Mouse (Mus musculus): ENCODE measurements at regions not wholly inside any gene's neighbourhood (a gene's known extent, or its start where the extent isn't known, plus 50 kb on each side); places are given as distances from the start of the nearest gene placed in this dataset.

- DNase-seq (ENCODE audit: low spot score) = no peak
Measured at GRCm38 (mm10) chr16:87783561-87784304, 85.0 kb downstream of the Bach1 start.

GRCm38 (mm10) chr16:87784405-87784994 lies 85.8 kb downstream of the Bach1 start:
- DNase-seq (ENCODE audit: low spot score) = no peak

GRCm38 (mm10) chr16:87789539-87789938 lies 90.8 kb downstream of the Bach1 start:
- no peak for DNase-seq (ENCODE audit: low spot score)

- DNase-seq (ENCODE audit: low spot score) = no peak
Measured at GRCm38 (mm10) chr16:87789957-87790356, 91.2 kb downstream of the Bach1 start.

- no peak for DNase-seq (ENCODE audit: low spot score)
Measured at GRCm38 (mm10) chr16:87796514-87797248, 97.9 kb downstream of the Bach1 start.

GRCm38 (mm10) chr16:87802317-87802716 lies 103.6 kb downstream of the Bach1 start:
- DNase-seq (ENCODE audit: low spot score) = no peak

- DNase-seq (ENCODE audit: low spot score) = no peak
Measured at GRCm38 (mm10) chr16:87817590-87817989, 118.8 kb downstream of the Bach1 start.

- no peak for DNase-seq (ENCODE audit: low spot score)
Measured at GRCm38 (mm10) chr16:87834296-87834695, 135.6 kb downstream of the Bach1 start.

- peak; percentile 24 for DNase-seq (ENCODE audit: low spot score)
Measured at GRCm38 (mm10) chr16:87840949-87841546, 142.3 kb downstream of the Bach1 start.
